Mouse (Mus musculus) neural tube, embryonic 14.5 days (tissue): ENCODE measurements around the gene Sirt1. TPM values are rescaled to one million over a fixed set of nuclear protein-coding genes. Genes with fewer than 3 reads are reported as not detected.

Source experiments
- ATAC-seq: fragments of 200-750 bp; cut with Nextera tagmentation; 2 replicates; pipeline ENCODE4 v1.8.0; 2017; ENCODE audit warnings: low read depth, mild to moderate bottlenecking, moderate TSS enrichment, moderate library complexity
- H3K27ac ChIP-seq: fragments of 300-500 bp; sonication (generic); 2 replicates; pipeline ENCODE4 v1.5.1; 2014; ENCODE audit warnings: low read depth, mild to moderate bottlenecking, control low read depth, low read length, moderate library complexity, mixed read lengths
- H3K27me3 ChIP-seq: fragments of 300-500 bp; sonication (generic); 2 replicates; pipeline ENCODE4 v1.6.1; 2014; ENCODE audit warnings: low read length; ENCODE audit not compliant: control insufficient read depth, insufficient read depth
- H3K36me3 ChIP-seq: fragments of 300-500 bp; sonication (generic); 2 replicates; pipeline ENCODE4 v1.6.1; 2014; ENCODE audit warnings: low read length, mixed read lengths; ENCODE audit not compliant: control insufficient read depth, insufficient read depth
- H3K4me1 ChIP-seq: fragments of 300-500 bp; sonication (generic); 2 replicates; pipeline ENCODE4 v1.6.1; 2014; ENCODE audit warnings: low read length; ENCODE audit not compliant: control insufficient read depth, insufficient read depth
- H3K4me2 ChIP-seq: fragments of 300-500 bp; sonication (generic); 2 replicates; pipeline ENCODE4 v1.6.1; 2014; ENCODE audit warnings: mild to moderate bottlenecking, low read depth, low read length, control low read depth
- H3K4me3 ChIP-seq: fragments of 300-500 bp; sonication (generic); 2 replicates; pipeline ENCODE4 v1.5.1; 2014; ENCODE audit warnings: low read depth, low read length, control low read depth, mixed read lengths
- H3K9ac ChIP-seq: fragments of 300-500 bp; sonication (generic); replicated peaks from 2 replicates; pipeline ENCODE4 v1.6.1; 2014; ENCODE audit warnings: low read depth, mild to moderate bottlenecking, control low read depth, low read length, mixed read lengths
- H3K9me3 ChIP-seq: fragments of 300-500 bp; sonication (generic); 2 replicates; pipeline ENCODE4 v1.6.1; 2016; ENCODE audit warnings: low read length; ENCODE audit not compliant: control insufficient read depth
- WGBS: fragments of 180-500 bp; shearing (Covaris S2); extraction: QIAGEN DNeasy Blood & Tissue Kit; methylation state at CpG from one replicate; pipeline ENCODE4 v1.1.7; 2014; 5-methylcytosine and 5-hydroxymethylcytosine counted together
- polyA plus RNA-seq: library from polyadenylated mRNA; unstranded; fragments of >200 nt; fragmentation: Nextera tagmentation; extraction: Ambion mirVana; gene quantifications from 2 replicates; pipeline ENCODE4 v1.2.1, GENCODE M21; 2014

The Sirt1 gene
- polyA plus RNA-seq, 1 experiment from 2014 or later, result 7.3 TPM

- H3K36me3 ChIP-seq, result no peaks in the 10 kb centered on the region
- H3K27ac ChIP-seq, result no peak overlapping the region
- H3K9me3 ChIP-seq, result no peaks in the 10 kb centered on the region
- H3K4me2 ChIP-seq, result no peak overlapping the region
- H3K4me1 ChIP-seq, result no peaks in the 10 kb centered on the region
- no peak overlapping the region for H3K9ac ChIP-seq
- no peaks in the 10 kb centered on the region for H3K27me3 ChIP-seq
- WGBS, result 76% methylated on average over 3 of the region's 3 CpGs
- ATAC-seq, result no peak
- H3K4me3 ChIP-seq, result no peak overlapping the region
Measured at GRCm38 (mm10) chr10:63348291-63348690, 33.2 kb downstream of the Sirt1 start.

- H3K27me3 ChIP-seq, result no peaks in the 10 kb centered on the region
- H3K4me2 ChIP-seq, result no peak overlapping the region
- no peak for ATAC-seq
- no peaks in the 10 kb centered on the region for H3K9me3 ChIP-seq
- no peaks in the 10 kb centered on the region for H3K36me3 ChIP-seq
- WGBS, result 90% methylated on average over 3 of the region's 3 CpGs
- no peak overlapping the region for H3K9ac ChIP-seq
- H3K4me1 ChIP-seq, result no peaks in the 10 kb centered on the region
- no peak overlapping the region for H3K4me3 ChIP-seq
- no peak overlapping the region for H3K27ac ChIP-seq
Measured at GRCm38 (mm10) chr10:63344751-63345150, 36.8 kb downstream of the Sirt1 start.

GRCm38 (mm10) chr10:63341351-63341750 is 40.2 kb downstream of the Sirt1 start:
- no peaks in the 10 kb centered on the region for H3K9me3 ChIP-seq
- H3K36me3 ChIP-seq, result no peaks in the 10 kb centered on the region
- H3K4me1 ChIP-seq, result peaks cover 14% of the 10 kb centered on the region
- H3K9ac ChIP-seq, result no peak overlapping the region
- no peak for ATAC-seq
- H3K27ac ChIP-seq, result no peak overlapping the region
- no peaks in the 10 kb centered on the region for H3K27me3 ChIP-seq
- H3K4me2 ChIP-seq, result no peak overlapping the region
- 91% methylated on average over 2 of the region's 2 CpGs for WGBS
- no peak overlapping the region for H3K4me3 ChIP-seq

GRCm38 (mm10) chr10:63338914-63339643 is 42.4 kb downstream of the Sirt1 start:
- Histone ChIP-seq H3K36me3 (no peaks in the 10 kb centered on the region), H3K4me1 (peaks cover 16% of the 10 kb centered on the region), H3K27me3 (no peaks in the 10 kb centered on the region), H3K9me3 (no peaks in the 10 kb centered on the region), H3K4me3 (peak overlapping the region; percentile 92), H3K4me2 (peak overlapping the region; percentile 58), H3K9ac (peak overlapping the region; percentile 91), H3K27ac (peak overlapping the region; percentile 87)
- peak; percentile 95 for ATAC-seq
- WGBS, result 1% methylated on average over 49 of the region's 74 CpGs

- H3K4me1 ChIP-seq, result peaks cover 16% of the 10 kb centered on the region
- H3K27me3 ChIP-seq, result no peaks in the 10 kb centered on the region
- H3K4me2 ChIP-seq, result peak overlapping the region; percentile 58
- peak; percentile 87 for ATAC-seq
- peak overlapping the region; percentile 87 for H3K27ac ChIP-seq
- peak overlapping the region; percentile 92 for H3K4me3 ChIP-seq
- under 1% methylated on average over 53 of the region's 113 CpGs for WGBS
- H3K36me3 ChIP-seq, result no peaks in the 10 kb centered on the region
- no peaks in the 10 kb centered on the region for H3K9me3 ChIP-seq
- peak overlapping the region; percentile 91 for H3K9ac ChIP-seq
Measured at GRCm38 (mm10) chr10:63337951-63338836, 43.3 kb downstream of the Sirt1 start.

GRCm38 (mm10) chr10:63337326-63337725 is 44.2 kb downstream of the Sirt1 start:
- ATAC-seq, result no peak
- Histone ChIP-seq H3K27ac (no peak overlapping the region), H3K27me3 (no peaks in the 10 kb centered on the region), H3K4me2 (peak overlapping the region; percentile 58), H3K4me3 (peak overlapping the region; percentile 92), H3K9ac (no peak overlapping the region), H3K4me1 (peaks cover 16% of the 10 kb centered on the region), H3K9me3 (no peaks in the 10 kb centered on the region), H3K36me3 (peaks cover 1% of the 10 kb centered on the region; the same call in 1 of the 2 replicates)
- 23% methylated on average over 5 of the region's 5 CpGs for WGBS

- Histone ChIP-seq H3K36me3 (peaks cover 3% of the 10 kb centered on the region; the same call in 1 of the 2 replicates), H3K27me3 (no peaks in the 10 kb centered on the region), H3K9ac (no peak overlapping the region), H3K4me3 (peak overlapping the region; percentile 92), H3K4me1 (peaks cover 16% of the 10 kb centered on the region), H3K9me3 (no peaks in the 10 kb centered on the region), H3K4me2 (peak overlapping the region; percentile 58), H3K27ac (no peak overlapping the region)
- no peak for ATAC-seq
- 50% methylated on average over 13 of the region's 13 CpGs for WGBS
Measured at GRCm38 (mm10) chr10:63336901-63337300, 44.6 kb downstream of the Sirt1 start.

GRCm38 (mm10) chr10:63327091-63327490 is 54.4 kb downstream of the Sirt1 start:
- H3K27ac ChIP-seq, result no peak overlapping the region
- no peaks in the 10 kb centered on the region for H3K9me3 ChIP-seq
- H3K4me2 ChIP-seq, result no peak overlapping the region
- H3K27me3 ChIP-seq, result no peaks in the 10 kb centered on the region
- WGBS, result 95% methylated on average over 1 of the region's 1 CpGs
- no peak overlapping the region for H3K9ac ChIP-seq
- H3K36me3 ChIP-seq, result peaks cover 36% of the 10 kb centered on the region
- H3K4me1 ChIP-seq, result no peaks in the 10 kb centered on the region
- H3K4me3 ChIP-seq, result no peak overlapping the region
- ATAC-seq, result no peak

- peaks cover 38% of the 10 kb centered on the region for H3K36me3 ChIP-seq
- H3K27me3 ChIP-seq, result no peaks in the 10 kb centered on the region
- 87% methylated on average over 1 of the region's 1 CpGs for WGBS
- H3K27ac ChIP-seq, result no peak overlapping the region
- H3K9me3 ChIP-seq, result no peaks in the 10 kb centered on the region
- H3K4me3 ChIP-seq, result no peak overlapping the region
- H3K4me2 ChIP-seq, result no peak overlapping the region
- no peaks in the 10 kb centered on the region for H3K4me1 ChIP-seq
- ATAC-seq, result no peak
- no peak overlapping the region for H3K9ac ChIP-seq
Measured at GRCm38 (mm10) chr10:63313726-63314125, 67.8 kb downstream of the Sirt1 start.
